Mouse (Mus musculus): ENCODE measurements around the gene Traf7. TPM values are rescaled to one million over a fixed set of nuclear protein-coding genes. Genes with fewer than 3 reads are reported as not detected.
A peak's percentile ranks its signal among the peaks of the same experiment; 100 is the strongest.

Traf7 gene
- polyA plus RNA-seq, 1 experiment from 2014 or later = 84.2 TPM

- Histone ChIP-seq H3K9me3 (no peaks in the 10 kb centered on the region), H3K27ac (peak overlapping the region; percentile 54), H3K4me1 (peaks cover 17% of the 10 kb centered on the region), H3K27me3 (replicated peaks) (no peaks in the 10 kb centered on the region), H3K36me3 (peaks cover 16% of the 10 kb centered on the region), H3K4me2 (0 out of 2 replicates have a peak overlapping the region, but pooled peaks have one; percentile 2), H3K4me3 (replicated peaks) (no peak overlapping the region), H3K9ac (no peak overlapping the region)
- WGBS = 50% methylated on average over 3 of the region's 3 CpGs
- ATAC-seq (ENCODE audit: insufficient read depth, low FRiP score, low read depth) = no peak
Observed at GRCm38 (mm10) chr17:24480201-24480826, 47.4 kb downstream of the Traf7 start.

GRCm38 (mm10) chr17:24479431-24479830, 48.3 kb downstream of the Traf7 start:
- H3K4me1 ChIP-seq = peaks cover 17% of the 10 kb centered on the region
- H3K4me3 ChIP-seq (replicated peaks) = peak overlapping the region; percentile 96
- H3K27ac ChIP-seq = no peak overlapping the region; the same call in 1 of the 2 replicates
- 21% methylated on average over 1 of the region's 1 CpGs for WGBS
- no peak overlapping the region for H3K9ac ChIP-seq
- H3K27me3 ChIP-seq (replicated peaks) = no peaks in the 10 kb centered on the region
- no peaks in the 10 kb centered on the region for H3K9me3 ChIP-seq
- no peak for ATAC-seq (ENCODE audit: insufficient read depth, low FRiP score, low read depth)
- peaks cover 24% of the 10 kb centered on the region for H3K36me3 ChIP-seq
- H3K4me2 ChIP-seq = peak overlapping the region; percentile 81; the same call in 1 of the 2 replicates

GRCm38 (mm10) chr17:24478663-24479380, 48.9 kb downstream of the Traf7 start, which contains the start of gene Mlst8:
Gene Mlst8 (minus strand): TSS chr17:24479078.
- Histone ChIP-seq H3K9ac (peak within 1 kb of the TSS; percentile 91), H3K4me2 (peak within 1 kb of the TSS; percentile 81), H3K4me3 (replicated peaks) (peak within 1 kb of the TSS; percentile 96), H3K4me1 (peaks cover 22% of the 10 kb centered on the region), H3K27me3 (replicated peaks) (no peaks in the 10 kb centered on the region), H3K27ac (peak within 1 kb of the TSS; percentile 96), H3K36me3 (peaks cover 30% of the 10 kb centered on the region), H3K9me3 (no peaks in the 10 kb centered on the region)
- ATAC-seq (ENCODE audit: insufficient read depth, low FRiP score, low read depth) = peak; percentile 89
- WGBS = under 1% methylated on average over 48 of the region's 48 CpGs

GRCm38 (mm10) chr17:24477985-24478600, 49.6 kb downstream of the Traf7 start:
- WGBS = 39% methylated on average over 11 of the region's 11 CpGs
- Histone ChIP-seq H3K27me3 (replicated peaks) (no peaks in the 10 kb centered on the region), H3K4me1 (peaks cover 28% of the 10 kb centered on the region), H3K4me2 (peak overlapping the region; percentile 81), H3K9ac (peak overlapping the region; percentile 37; the same call in 1 of the 2 replicates), H3K27ac (no peak overlapping the region), H3K9me3 (no peaks in the 10 kb centered on the region), H3K36me3 (peaks cover 34% of the 10 kb centered on the region), H3K4me3 (replicated peaks) (peak overlapping the region; percentile 96)
- peak; percentile 0; the same call in 1 of the 2 replicates for ATAC-seq (ENCODE audit: insufficient read depth, low FRiP score, low read depth)

DNA sequence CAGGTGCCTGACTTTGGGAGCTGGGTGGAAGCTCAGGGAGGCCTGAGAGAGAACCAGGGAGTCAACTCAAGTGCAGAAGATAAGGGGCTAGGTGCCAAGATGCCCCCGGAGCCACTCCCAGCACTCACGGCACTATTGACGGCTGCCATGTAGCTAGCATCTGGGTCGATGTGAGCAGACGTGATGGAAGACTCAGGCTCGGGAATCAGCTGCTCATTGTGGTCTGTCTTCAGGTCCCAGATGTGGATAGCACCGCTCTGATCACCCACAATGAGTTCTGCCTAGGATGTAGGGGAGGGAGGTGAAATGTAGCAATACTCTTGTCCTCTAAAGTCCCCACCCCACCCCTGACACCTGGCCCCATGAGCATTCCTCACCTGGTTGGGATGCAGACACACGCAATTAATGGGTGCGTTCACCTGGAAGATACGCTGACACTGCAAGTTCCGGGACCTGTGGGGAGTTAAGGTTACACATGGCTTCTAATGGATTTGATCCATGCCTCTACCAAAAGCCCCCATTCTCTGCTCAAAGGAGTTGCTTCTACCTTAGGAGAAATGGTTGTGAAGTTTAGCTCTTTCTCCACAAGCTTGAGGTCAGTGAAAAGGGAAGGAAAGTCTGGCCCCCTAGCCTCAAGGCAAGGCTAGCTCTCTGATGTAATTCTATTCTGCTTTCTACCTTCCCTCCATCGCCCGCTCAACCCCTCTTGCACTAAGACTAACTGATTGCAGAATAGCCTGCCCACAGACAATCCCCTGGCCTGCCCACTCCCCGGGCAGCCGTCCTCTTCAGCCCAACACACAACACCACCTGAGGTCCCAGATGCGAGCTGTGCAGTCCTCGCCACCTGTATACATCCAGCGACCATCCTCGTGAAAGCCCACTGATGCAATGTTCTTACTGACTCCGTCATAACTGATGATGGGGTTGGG, 50.4 kb downstream of the Traf7 start:
- Histone ChIP-seq H3K27ac (no peak overlapping the region), H3K4me3 (replicated peaks) (peak overlapping the region; percentile 96), H3K4me1 (peaks cover 35% of the 10 kb centered on the region), H3K4me2 (peak overlapping the region; percentile 81), H3K36me3 (peaks cover 34% of the 10 kb centered on the region), H3K27me3 (replicated peaks) (no peaks in the 10 kb centered on the region), H3K9me3 (no peaks in the 10 kb centered on the region), H3K9ac (0 out of 2 replicates have a peak overlapping the region, but pooled peaks have one; percentile 37)
- no peak for ATAC-seq (ENCODE audit: insufficient read depth, low FRiP score, low read depth)
- 93% methylated on average over 20 of the region's 20 CpGs for WGBS

DNA sequence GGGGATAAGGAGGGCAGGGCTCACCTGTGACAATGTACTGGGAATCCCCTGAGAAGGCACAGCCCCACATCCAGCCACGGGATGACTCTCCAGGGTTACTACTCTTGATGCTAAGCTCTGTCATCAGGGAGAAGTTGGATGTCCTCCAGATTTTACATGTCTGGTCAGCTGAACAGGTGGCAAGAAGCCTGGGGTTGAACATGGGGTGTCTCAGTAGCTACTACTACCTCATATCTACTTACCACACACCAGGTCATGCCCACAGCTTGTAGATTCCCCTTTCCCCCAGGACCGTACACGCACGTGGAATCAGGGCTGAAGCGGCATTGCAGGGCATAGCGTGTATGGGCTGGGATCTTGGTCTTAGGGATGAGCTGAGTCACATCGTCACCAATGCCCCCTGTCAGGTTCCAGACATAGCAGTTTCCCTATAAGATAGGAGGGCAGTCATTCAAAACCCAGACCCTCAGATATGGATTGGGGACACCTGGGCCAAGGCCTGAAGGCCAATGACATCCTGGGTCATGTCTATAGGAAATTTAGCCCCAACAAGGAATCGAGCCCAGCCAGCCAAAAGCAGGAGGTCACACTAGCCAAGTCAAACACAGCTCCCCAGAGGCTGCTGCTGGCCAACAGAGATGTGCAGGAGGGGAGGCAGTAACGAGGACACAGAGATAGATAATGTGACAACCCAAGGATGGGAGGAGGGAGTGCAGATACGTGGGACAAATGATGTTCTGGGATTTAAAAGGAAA, 51.5 kb downstream of the Traf7 start:
- Histone ChIP-seq H3K27me3 (replicated peaks) (no peaks in the 10 kb centered on the region), H3K4me3 (replicated peaks) (no peak overlapping the region), H3K27ac (no peak overlapping the region), H3K9me3 (no peaks in the 10 kb centered on the region), H3K4me1 (peaks cover 45% of the 10 kb centered on the region), H3K4me2 (no peak overlapping the region), H3K9ac (no peak overlapping the region), H3K36me3 (peaks cover 34% of the 10 kb centered on the region)
- WGBS = 89% methylated on average over 10 of the region's 10 CpGs
- ATAC-seq (ENCODE audit: insufficient read depth, low FRiP score, low read depth) = no peak

GRCm38 (mm10) chr17:24475586-24475985, 52.2 kb downstream of the Traf7 start:
- Histone ChIP-seq H3K27me3 (replicated peaks) (no peaks in the 10 kb centered on the region), H3K4me2 (no peak overlapping the region), H3K27ac (no peak overlapping the region), H3K4me1 (peaks cover 50% of the 10 kb centered on the region), H3K4me3 (replicated peaks) (no peak overlapping the region), H3K9me3 (no peaks in the 10 kb centered on the region), H3K9ac (no peak overlapping the region), H3K36me3 (peaks cover 34% of the 10 kb centered on the region)
- 87% methylated on average over 6 of the region's 6 CpGs for WGBS
- ATAC-seq (ENCODE audit: insufficient read depth, low FRiP score, low read depth) = no peak

DNA sequence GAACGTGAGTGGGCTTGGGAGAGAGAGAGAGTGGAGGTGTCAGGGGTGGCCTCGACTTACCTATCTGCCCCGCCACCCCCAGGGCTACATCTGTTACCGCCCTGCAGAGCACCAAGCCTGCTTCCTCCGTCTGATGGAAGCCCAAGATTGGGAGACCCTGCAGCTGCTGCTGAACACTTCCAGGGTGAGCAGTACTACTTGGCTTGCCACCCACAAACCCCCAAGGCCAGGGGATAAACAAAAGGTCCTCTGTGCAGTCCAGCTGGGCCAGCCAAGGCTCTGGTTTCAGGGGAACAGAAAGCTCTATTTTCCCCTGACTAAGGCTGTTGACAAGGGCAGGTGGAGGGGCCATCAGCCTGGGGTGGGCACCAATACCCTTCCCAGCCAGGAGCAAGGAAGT, 53.2 kb downstream of the Traf7 start:
- Histone ChIP-seq H3K4me1 (peaks cover 44% of the 10 kb centered on the region), H3K27me3 (replicated peaks) (no peaks in the 10 kb centered on the region), H3K36me3 (peaks cover 34% of the 10 kb centered on the region), H3K27ac (no peak overlapping the region; the same call in 1 of the 2 replicates), H3K4me3 (replicated peaks) (no peak overlapping the region), H3K9me3 (no peaks in the 10 kb centered on the region), H3K9ac (no peak overlapping the region), H3K4me2 (no peak overlapping the region)
- WGBS = 78% methylated on average over 5 of the region's 5 CpGs
- ATAC-seq (ENCODE audit: insufficient read depth, low FRiP score, low read depth) = no peak

DNA sequence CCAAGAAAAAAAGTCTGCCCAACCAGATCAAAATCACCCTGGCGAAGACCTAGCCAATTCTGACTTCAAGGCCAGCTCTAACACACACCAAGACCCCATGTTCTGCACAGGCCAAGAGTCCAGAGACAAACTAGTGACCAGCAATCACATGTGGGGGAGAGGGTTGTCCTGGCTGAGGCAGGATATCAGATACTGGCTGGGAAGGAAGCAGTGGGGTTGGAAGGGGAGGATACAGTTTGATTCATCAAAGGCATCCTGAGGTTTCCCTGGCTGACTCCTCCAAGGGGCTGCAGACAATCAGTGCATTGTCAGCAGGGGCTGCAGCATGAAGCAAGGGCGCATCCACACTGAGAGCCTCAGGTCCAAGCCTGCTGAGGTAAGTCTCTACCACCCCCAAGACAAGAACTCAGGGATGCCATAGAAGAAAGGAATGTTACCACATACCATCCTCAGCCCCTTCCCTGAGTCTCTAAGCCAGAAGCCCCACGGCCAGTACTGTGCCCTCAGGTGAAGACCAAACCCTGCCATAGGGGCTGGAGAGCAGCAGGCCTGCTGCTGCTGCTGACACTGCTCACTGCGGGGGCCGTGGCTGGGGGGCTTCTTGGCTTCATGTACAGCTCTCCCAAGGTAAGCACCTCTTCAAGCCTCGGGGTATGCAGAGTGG, 54.0 kb downstream of the Traf7 start, which contains the start of gene Bricd5:
Gene Bricd5, plus strand, starts transcription at position 273 of the 664 bp plus-strand sequence.
- Histone ChIP-seq H3K4me1 (peaks cover 44% of the 10 kb centered on the region), H3K27ac (peak within 1 kb of the TSS; percentile 73), H3K4me2 (peak within 1 kb of the TSS; percentile 96), H3K36me3 (peaks cover 34% of the 10 kb centered on the region), H3K4me3 (replicated peaks) (0 out of 2 replicates have a peak within 1 kb of the TSS, but pooled peaks have one; percentile 3), H3K27me3 (replicated peaks) (no peaks in the 10 kb centered on the region), H3K9me3 (no peaks in the 10 kb centered on the region), H3K9ac (no peak within 1 kb of the TSS)
- 76% methylated on average over 6 of the region's 6 CpGs for WGBS
- ATAC-seq (ENCODE audit: insufficient read depth, low FRiP score, low read depth) = no peak

DNA sequence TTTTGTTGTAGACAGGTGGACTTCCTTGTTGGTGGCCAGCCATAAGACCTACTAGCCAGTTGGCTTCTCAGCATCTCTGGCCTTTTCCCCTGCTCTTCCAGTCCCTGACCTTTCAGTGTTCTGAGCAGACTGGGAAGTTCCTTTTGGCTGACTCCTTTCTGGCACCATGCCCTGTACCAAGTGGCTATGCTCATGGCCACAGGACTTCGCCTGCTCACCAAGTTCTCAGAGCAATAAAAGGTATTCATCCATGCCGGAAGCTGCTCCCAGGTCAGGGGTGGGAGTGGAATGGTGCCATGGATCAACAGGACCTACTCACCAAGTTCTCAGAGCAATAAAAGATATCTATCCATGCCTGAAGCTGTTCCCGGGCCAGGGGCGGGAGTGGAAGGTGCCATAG, 55.2 kb downstream of the Traf7 start:
- Histone ChIP-seq H3K27ac (peak overlapping the region; percentile 73), H3K9ac (no peak overlapping the region), H3K9me3 (no peaks in the 10 kb centered on the region), H3K4me2 (peak overlapping the region; percentile 96), H3K36me3 (peaks cover 34% of the 10 kb centered on the region), H3K27me3 (replicated peaks) (no peaks in the 10 kb centered on the region), H3K4me3 (replicated peaks) (0 out of 2 replicates have a peak overlapping the region, but pooled peaks have one; percentile 3), H3K4me1 (peaks cover 35% of the 10 kb centered on the region)
- 79% methylated on average over 4 of the region's 4 CpGs for WGBS
- no peak for ATAC-seq (ENCODE audit: insufficient read depth, low FRiP score, low read depth)
